Mouse (Mus musculus) neural tube, embryonic 13.5 days (tissue): Measurements from ENCODE around the gene Dcaf5. TPM values are rescaled to one million over a fixed set of nuclear protein-coding genes. Genes with fewer than 3 reads are reported as not detected.

ENCODE experiments used
- ATAC-seq: fragments of 200-750 bp; cut with Nextera tagmentation; 2 replicates; pipeline ENCODE4 v1.8.0; 2017; ENCODE audit warnings: low read depth, mild to moderate bottlenecking, moderate TSS enrichment, moderate library complexity
- H3K27ac ChIP-seq: fragments of 300-500 bp; sonication (generic); replicated peaks from 2 replicates; pipeline ENCODE4 v1.5.1; 2015; ENCODE audit warnings: moderate library complexity, mild to moderate bottlenecking, inconsistent platforms
- H3K27me3 ChIP-seq: fragments of 300-500 bp; sonication (generic); 2 replicates; pipeline ENCODE4 v1.6.1; 2015; ENCODE audit warnings: mild to moderate bottlenecking, inconsistent platforms
- H3K36me3 ChIP-seq: fragments of 300-500 bp; sonication (generic); 2 replicates; pipeline ENCODE4 v1.6.1; 2015; ENCODE audit warnings: mild to moderate bottlenecking, inconsistent platforms
- H3K4me1 ChIP-seq: fragments of 300-500 bp; sonication (generic); replicated peaks from 2 replicates; pipeline ENCODE4 v1.6.1; 2015; ENCODE audit warnings: inconsistent platforms
- H3K4me2 ChIP-seq: fragments of 300-500 bp; sonication (generic); 2 replicates; pipeline ENCODE4 v1.6.1; 2015; ENCODE audit warnings: inconsistent platforms, mild to moderate bottlenecking, moderate library complexity
- H3K4me3 ChIP-seq: fragments of 300-500 bp; sonication (generic); 2 replicates; pipeline ENCODE4 v1.5.1; 2015; ENCODE audit warnings: mild to moderate bottlenecking, inconsistent platforms
- H3K9ac ChIP-seq: fragments of 300-500 bp; sonication (generic); 2 replicates; pipeline ENCODE4 v1.6.1; 2015; ENCODE audit warnings: moderate library complexity, mild to moderate bottlenecking, inconsistent platforms
- H3K9me3 ChIP-seq: fragments of 300-500 bp; sonication (generic); 2 replicates; pipeline ENCODE4 v1.6.1; 2016; ENCODE audit warnings: inconsistent platforms
- WGBS: fragments of 180-500 bp; shearing (Covaris S2); methylation state at CpG from one replicate; pipeline ENCODE4 v1.1.7; 2015; 5-methylcytosine and 5-hydroxymethylcytosine counted together
- polyA plus RNA-seq: library from polyadenylated mRNA; unstranded; fragments of >200 nt; fragmentation: Nextera tagmentation; extraction: Ambion mirVana; gene quantifications from 2 replicates; pipeline ENCODE4 v1.2.1, GENCODE M21; 2015

Dcaf5 gene
- polyA plus RNA-seq, 1 experiment from 2014 or later, result 24.2 TPM

DNA sequence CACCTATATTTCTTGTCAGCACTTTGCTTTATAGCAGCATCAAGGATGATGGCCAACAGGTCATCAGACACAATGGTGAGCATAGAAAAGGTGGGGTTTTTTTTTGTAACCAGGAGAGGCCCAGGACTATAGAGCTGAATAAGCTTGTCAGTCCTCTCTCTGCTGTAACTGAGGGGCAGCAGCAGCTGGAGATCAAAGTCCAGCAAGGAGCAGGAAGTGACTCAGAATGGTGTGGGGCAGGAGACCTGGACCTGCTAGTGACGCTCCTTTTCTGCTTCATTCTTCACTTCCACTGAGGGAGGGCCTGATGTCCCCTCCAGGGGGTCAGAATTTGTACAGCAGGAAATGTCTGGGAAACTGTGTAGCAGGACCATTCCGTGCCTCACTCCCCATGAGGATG is 106.8 kb downstream of the Dcaf5 start:
- Histone ChIP-seq H3K36me3 (no peaks in the 10 kb centered on the region), H3K9ac (no peak overlapping the region), H3K4me3 (no peak overlapping the region), H3K4me1 (peaks cover 9% of the 10 kb centered on the region; the same call in 1 of the 2 replicates), H3K27me3 (no peaks in the 10 kb centered on the region), H3K9me3 (no peaks in the 10 kb centered on the region), H3K4me2 (no peak overlapping the region), H3K27ac (no peak overlapping the region)
- WGBS, result 34% methylated on average over 2 of the region's 2 CpGs
- no peak for ATAC-seq

DNA sequence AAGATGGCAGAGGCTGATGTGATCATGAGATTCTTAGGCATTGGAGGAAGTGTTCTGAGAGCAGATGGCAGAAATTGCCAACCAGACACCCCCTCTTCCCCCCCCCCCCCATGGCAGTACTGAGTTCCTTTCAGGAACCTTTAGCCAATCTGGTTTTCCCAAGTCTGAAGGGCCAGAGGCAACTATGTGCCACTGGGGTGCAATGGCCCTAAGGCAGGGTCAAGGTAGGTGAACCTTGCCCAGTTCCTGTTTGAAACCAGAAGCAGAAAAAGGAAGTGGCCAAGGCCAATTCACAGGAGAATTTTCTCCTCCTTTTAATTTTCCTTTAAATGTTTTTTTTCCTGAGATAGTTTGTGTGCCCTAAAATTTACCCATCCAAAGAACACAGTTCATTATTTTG is 110.4 kb downstream of the Dcaf5 start:
- no peaks in the 10 kb centered on the region for H3K27me3 ChIP-seq

DNA sequence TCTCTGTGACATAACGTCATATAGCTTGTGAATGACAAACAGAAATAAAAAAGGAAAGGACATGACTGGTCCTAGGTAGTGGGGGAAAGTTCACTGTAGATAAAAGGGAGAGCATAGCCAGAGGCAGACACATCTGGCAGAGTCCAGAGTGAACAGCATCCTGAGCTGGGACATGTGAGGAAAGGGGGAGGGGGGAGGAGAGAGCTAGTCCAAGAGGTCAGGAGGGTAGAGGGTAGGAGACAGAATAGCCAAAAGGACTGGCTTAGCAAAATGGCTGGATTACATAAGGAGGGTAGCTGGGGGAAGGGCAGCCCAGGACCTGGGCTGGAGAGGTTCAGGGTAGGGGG is 111.6 kb downstream of the Dcaf5 start:
- ATAC-seq, result no peak
- H3K4me1 ChIP-seq, result peaks cover 4% of the 10 kb centered on the region; the same call in 1 of the 2 replicates
- WGBS, result 75% methylated on average over 1 of the region's 1 CpGs

More for the DNA sequence above, 110.4 kb downstream of the Dcaf5 start:
- no peaks in the 10 kb centered on the region for H3K9me3 ChIP-seq
- H3K36me3 ChIP-seq, result no peaks in the 10 kb centered on the region
- H3K4me3 ChIP-seq, result no peak overlapping the region
- no peak overlapping the region for H3K4me2 ChIP-seq
- no peak overlapping the region for H3K27ac ChIP-seq
- H3K4me1 ChIP-seq, result peaks cover 9% of the 10 kb centered on the region; the same call in 1 of the 2 replicates
- no peak for ATAC-seq
- no peak overlapping the region for H3K9ac ChIP-seq

DNA sequence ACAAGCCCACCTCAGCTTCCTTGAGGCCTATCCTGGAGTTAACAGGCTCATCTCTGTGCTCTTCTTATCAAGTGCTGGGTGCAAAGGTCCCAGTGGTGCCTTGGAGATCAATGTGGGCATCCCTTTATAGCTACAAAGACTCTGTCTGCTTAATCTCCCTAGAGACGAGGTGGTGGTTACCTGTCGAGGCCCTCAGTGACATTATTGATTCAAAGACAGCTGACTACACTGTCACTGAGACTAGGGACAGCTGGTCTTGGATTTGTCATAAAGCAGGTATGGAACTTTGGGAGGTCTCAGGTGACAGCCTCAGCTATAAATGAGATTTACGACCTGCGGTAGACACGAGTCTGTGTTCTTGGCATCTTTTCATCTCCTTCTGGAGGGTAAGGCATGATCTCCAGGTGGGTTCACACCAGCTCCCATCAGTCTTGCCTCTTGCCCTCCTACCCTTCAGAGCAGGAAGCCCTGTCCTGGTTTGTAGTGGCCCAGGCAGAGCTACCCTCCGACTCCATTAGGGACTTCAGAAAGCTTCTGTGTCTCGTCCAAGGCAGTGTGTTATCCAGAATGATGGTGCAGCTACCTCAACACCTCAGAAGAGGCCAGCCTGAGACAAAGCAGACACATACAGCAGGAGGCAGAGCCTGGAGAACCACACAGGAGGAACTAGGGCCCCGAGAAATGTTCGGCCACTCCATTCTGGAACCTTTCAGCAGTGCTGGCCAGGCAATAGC is 112.2 kb downstream of the Dcaf5 start:
- no peak overlapping the region for H3K4me2 ChIP-seq
- 68% methylated on average over 9 of the region's 9 CpGs for WGBS
- no peak overlapping the region for H3K9ac ChIP-seq
- no peak for ATAC-seq
- no peaks in the 10 kb centered on the region for H3K27me3 ChIP-seq
- H3K4me3 ChIP-seq, result no peak overlapping the region
- H3K36me3 ChIP-seq, result no peaks in the 10 kb centered on the region
- H3K9me3 ChIP-seq, result no peaks in the 10 kb centered on the region
- no peaks in the 10 kb centered on the region; the same call in 1 of the 2 replicates for H3K4me1 ChIP-seq
- no peak overlapping the region for H3K27ac ChIP-seq

More for the DNA sequence above, 111.6 kb downstream of the Dcaf5 start:
- no peak overlapping the region for H3K4me3 ChIP-seq
- H3K9me3 ChIP-seq, result no peaks in the 10 kb centered on the region
- no peak overlapping the region for H3K27ac ChIP-seq
- H3K4me2 ChIP-seq, result no peak overlapping the region
- H3K36me3 ChIP-seq, result no peaks in the 10 kb centered on the region
- no peaks in the 10 kb centered on the region for H3K27me3 ChIP-seq
- no peak overlapping the region for H3K9ac ChIP-seq

DNA sequence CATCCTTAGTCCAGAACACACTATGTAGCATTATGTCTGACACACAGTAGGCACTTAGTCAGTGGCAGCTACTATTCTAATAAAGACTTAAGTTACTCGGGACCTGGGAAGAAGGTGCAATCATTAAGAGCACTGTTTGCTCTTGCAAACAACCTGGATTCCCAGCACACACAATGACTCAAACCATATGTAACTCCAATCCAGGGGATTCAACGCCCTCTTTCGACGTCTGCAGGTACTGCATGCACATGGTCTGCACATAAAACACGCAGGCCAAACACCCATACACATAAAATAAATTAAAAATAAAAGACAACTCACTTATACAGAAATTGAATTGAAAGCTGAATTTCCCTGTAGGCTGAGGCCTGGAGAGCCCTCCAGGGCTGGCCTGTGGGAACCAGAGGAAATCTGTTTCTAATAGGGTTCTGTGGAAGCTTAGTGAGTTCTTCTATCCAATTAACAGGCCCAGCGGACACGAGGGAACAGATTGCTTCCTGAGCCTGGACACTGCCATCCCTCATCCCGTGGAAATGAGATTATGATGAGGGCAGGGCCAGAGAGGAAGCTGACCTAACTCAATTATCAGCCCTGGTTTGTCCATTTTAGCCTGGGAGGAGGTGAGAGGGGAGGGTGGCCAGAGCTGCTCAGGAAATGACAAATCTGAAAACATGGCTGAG is 112.9 kb downstream of the Dcaf5 start:
- no peak overlapping the region for H3K4me3 ChIP-seq
- H3K36me3 ChIP-seq, result no peaks in the 10 kb centered on the region
- H3K4me1 ChIP-seq, result no peaks in the 10 kb centered on the region; the same call in 1 of the 2 replicates
- H3K27ac ChIP-seq, result no peak overlapping the region
- H3K9ac ChIP-seq, result no peak overlapping the region
- H3K4me2 ChIP-seq, result no peak overlapping the region
- no peaks in the 10 kb centered on the region for H3K9me3 ChIP-seq
- WGBS, result 75% methylated on average over 8 of the region's 8 CpGs
- no peaks in the 10 kb centered on the region for H3K27me3 ChIP-seq
- ATAC-seq, result no peak

DNA sequence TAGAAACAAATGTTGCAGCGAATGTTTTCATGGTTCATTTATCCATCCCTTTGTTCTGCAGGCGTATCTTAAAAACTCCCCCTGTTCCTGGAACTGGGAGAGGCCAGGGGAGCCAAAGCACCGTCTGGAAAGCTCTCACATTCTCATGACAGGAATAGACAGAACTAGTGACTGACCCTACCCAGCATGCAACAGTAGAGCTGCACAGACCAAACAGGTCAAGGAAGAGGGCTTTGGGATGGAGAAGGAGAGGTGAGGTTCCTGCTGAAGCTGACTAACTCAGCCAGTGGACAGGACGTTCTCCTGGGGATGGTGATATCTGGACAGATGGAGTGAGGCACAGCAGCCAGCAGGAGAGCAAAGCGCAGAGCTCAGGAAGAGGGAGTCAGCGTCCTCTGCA is 113.9 kb downstream of the Dcaf5 start:
- Histone ChIP-seq H3K4me1 (no peaks in the 10 kb centered on the region; the same call in 1 of the 2 replicates), H3K4me2 (no peak overlapping the region), H3K27me3 (no peaks in the 10 kb centered on the region), H3K27ac (no peak overlapping the region), H3K9me3 (no peaks in the 10 kb centered on the region), H3K36me3 (no peaks in the 10 kb centered on the region), H3K9ac (no peak overlapping the region), H3K4me3 (no peak overlapping the region)
- ATAC-seq, result no peak
- 71% methylated on average over 6 of the region's 6 CpGs for WGBS

DNA sequence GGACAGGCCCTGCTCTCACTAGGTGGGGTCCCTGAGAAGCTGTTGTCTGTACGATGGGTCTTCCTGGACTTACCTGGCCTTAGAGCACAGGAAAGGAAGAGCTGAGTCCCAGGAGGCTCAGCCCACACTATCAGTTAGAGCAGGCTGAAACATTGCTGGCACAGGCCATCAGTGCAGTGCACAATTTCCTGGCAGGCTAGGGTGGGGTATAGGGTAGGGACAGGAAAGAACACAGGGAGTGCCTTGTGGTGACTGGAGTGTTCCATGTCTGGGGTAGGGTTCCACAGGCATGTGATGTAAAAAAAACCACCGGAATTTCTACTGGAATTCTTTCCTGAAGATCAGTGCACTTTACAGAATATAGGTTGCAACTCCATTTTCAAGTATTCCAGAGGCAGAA is 117.3 kb downstream of the Dcaf5 start:
- H3K4me1 ChIP-seq, result no peaks in the 10 kb centered on the region
- no peaks in the 10 kb centered on the region for H3K9me3 ChIP-seq
- H3K27ac ChIP-seq, result no peak overlapping the region
- no peak overlapping the region for H3K4me3 ChIP-seq
- no peak overlapping the region for H3K4me2 ChIP-seq
- 88% methylated on average over 2 of the region's 2 CpGs for WGBS
- no peak for ATAC-seq
- H3K27me3 ChIP-seq, result no peaks in the 10 kb centered on the region
- H3K36me3 ChIP-seq, result no peaks in the 10 kb centered on the region
- no peak overlapping the region for H3K9ac ChIP-seq

DNA sequence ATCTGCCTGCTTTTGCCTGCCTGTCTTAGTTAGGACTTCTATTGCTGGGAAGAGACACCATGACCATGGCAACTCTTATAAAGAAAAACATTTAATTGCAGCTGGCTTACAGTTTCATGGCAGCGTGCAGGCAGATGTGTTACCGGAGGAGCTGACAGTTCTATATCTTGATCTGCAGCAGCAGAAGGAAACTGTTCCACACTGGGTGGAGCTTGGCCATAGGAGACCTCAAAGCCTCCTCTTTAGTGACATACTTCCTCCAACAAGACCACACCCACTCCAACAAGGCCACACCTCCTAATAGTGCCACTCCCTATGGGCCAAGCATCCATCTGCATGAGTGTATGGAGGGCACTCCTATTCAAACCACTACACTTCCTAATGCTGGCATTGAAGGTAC is 121.1 kb downstream of the Dcaf5 start:
- Histone ChIP-seq H3K4me2 (no peak overlapping the region), H3K36me3 (no peaks in the 10 kb centered on the region), H3K9ac (no peak overlapping the region), H3K27me3 (no peaks in the 10 kb centered on the region), H3K9me3 (no peaks in the 10 kb centered on the region), H3K27ac (no peak overlapping the region), H3K4me1 (no peaks in the 10 kb centered on the region), H3K4me3 (no peak overlapping the region)
- WGBS, result 94% methylated on average over 2 of the region's 2 CpGs
- ATAC-seq, result no peak

DNA sequence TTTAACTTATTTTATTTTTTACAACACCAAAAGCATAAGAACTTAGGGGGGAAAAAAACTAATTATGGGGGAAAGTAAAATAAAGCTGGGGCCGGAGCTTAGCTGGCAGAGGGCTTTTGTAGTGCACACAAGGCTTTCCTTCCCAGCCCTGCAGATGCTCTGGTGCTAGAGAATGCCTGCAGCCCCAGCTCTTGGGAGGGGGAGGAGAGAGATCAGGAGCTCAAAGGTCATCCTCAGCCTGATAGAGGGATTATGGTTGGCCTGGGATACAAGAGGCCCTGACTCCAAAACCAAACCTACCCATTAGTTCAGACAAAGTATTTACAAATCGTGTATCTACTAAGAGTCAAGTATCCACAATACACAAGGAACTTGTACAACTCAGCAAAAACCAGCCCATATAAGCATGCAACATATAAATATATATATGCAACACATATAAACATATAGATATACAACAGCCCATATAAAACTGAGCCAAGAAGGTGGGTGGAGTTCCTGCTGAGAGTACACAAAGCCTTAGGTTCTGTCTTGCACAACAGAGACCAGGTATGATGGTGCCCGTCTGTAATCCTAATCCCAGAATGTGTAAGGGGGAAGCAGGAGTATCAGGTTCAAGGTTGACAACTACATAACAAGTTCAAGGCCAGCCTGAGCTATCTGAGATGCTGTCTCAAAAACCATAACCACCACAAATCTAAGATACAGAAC is 124.3 kb downstream of the Dcaf5 start:
- Histone ChIP-seq H3K27me3 (no peaks in the 10 kb centered on the region), H3K9ac (no peak overlapping the region), H3K4me3 (no peak overlapping the region), H3K9me3 (no peaks in the 10 kb centered on the region), H3K27ac (no peak overlapping the region), H3K36me3 (no peaks in the 10 kb centered on the region), H3K4me2 (no peak overlapping the region), H3K4me1 (no peaks in the 10 kb centered on the region)
- ATAC-seq, result no peak
- 85% methylated on average over 3 of the region's 3 CpGs for WGBS

DNA sequence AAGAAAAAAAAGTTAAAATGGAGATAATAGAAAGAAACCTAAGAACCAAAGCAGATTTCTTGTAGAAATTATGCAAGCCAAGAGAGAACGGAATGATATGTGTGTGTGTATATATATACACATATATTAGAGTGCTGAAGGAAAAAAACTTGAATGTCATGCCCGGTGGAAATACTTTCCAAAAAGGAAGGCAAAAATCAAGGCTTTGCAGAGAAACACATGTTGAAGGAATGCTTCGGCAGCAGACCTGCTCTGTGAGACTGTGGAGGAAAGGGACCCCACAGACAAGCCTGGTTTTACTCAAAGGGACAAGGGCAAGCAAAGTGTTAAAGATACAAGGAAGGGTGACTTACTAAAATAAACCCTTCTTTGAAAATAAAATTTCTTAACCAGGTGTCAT is 128.8 kb downstream of the Dcaf5 start:
- 85% methylated on average over 3 of the region's 3 CpGs for WGBS
- no peak for ATAC-seq

DNA sequence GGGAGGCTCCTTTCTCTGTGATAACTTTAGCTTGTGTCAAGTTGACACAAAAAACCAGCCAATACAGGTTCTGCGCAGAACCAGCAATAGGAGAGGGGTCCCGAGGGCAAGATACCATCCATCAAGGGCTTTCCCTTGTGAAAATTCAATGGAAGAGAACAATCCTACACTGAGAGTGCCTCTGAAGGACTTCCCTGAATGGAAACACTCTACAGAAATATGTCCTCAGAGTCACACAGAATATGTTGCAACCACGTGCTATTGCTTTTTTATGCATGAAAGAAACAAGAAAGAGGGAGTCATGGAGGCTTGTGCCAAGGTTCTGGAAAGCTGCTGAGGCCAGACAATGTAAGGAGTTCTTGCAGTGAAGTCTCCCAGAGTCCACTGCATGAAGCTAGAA is 131.9 kb downstream of the Dcaf5 start:
- Histone ChIP-seq H3K9me3 (no peaks in the 10 kb centered on the region), H3K4me3 (no peak overlapping the region), H3K36me3 (no peaks in the 10 kb centered on the region), H3K4me1 (no peaks in the 10 kb centered on the region), H3K27ac (no peak overlapping the region), H3K27me3 (no peaks in the 10 kb centered on the region), H3K9ac (no peak overlapping the region), H3K4me2 (no peak overlapping the region)
- WGBS, result 89% methylated on average over 3 of the region's 3 CpGs
- no peak for ATAC-seq

More for the DNA sequence above, 128.8 kb downstream of the Dcaf5 start:
- H3K27ac ChIP-seq, result no peak overlapping the region
- no peaks in the 10 kb centered on the region for H3K4me1 ChIP-seq
- no peaks in the 10 kb centered on the region for H3K36me3 ChIP-seq
- no peak overlapping the region for H3K4me3 ChIP-seq
- H3K9ac ChIP-seq, result no peak overlapping the region
- H3K27me3 ChIP-seq, result no peaks in the 10 kb centered on the region
- H3K4me2 ChIP-seq, result no peak overlapping the region
- H3K9me3 ChIP-seq, result no peaks in the 10 kb centered on the region

DNA sequence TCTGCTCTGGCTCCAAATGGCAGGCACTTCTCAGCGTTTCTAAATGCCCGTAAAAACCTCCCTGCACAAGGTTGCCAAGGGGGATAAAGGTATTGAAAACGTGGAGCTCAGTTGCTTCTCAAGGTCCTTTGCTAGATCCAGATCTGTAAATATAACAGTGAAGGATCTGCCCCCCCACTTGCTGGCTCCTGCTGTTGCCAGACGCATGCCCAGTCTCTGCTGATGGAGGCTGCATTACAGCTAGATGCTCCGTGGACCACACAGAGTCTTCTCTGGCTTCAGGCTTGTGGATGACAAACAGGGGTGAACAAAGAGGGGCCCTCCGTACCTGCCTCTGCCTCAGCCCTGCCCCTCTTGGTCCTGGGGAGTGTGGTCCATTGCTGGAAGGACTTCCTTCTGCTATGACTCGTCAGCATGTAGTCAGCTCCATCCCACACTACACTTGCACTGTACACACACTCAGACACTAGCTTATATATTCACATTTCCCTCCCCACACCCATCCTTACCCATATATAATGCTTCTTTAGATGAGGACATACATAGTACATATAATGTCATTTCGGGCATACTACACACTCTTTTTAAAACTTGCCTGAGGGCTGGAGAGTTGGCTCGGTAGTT is 135.5 kb downstream of the Dcaf5 start:
- H3K9me3 ChIP-seq, result no peaks in the 10 kb centered on the region
- no peak overlapping the region for H3K27ac ChIP-seq
- H3K36me3 ChIP-seq, result no peaks in the 10 kb centered on the region
- no peak for ATAC-seq
- no peak overlapping the region for H3K4me2 ChIP-seq
- H3K4me3 ChIP-seq, result no peak overlapping the region
- H3K27me3 ChIP-seq, result no peaks in the 10 kb centered on the region
- no peaks in the 10 kb centered on the region for H3K4me1 ChIP-seq
- 81% methylated on average over 9 of the region's 9 CpGs for WGBS
- H3K9ac ChIP-seq, result no peak overlapping the region
